Mouse (Mus musculus) lung, postnatal 0 days (tissue): Measurements from ENCODE around the gene Slc25a21.

Experiments used
- CTCF ChIP-seq: IDR thresholded peaks from 2 replicates; pipeline ENCODE4 v1.5.1; 2016; ENCODE audit warnings: antibody characterized with exemption, mild to moderate bottlenecking
- EP300 ChIP-seq: IDR thresholded peaks from 2 replicates; pipeline ENCODE4 v1.6.1; 2016; ENCODE audit warnings: antibody characterized with exemption, mild to moderate bottlenecking, control low read depth

- TF ChIP-seq CTCF = no peak
- no peak for TF ChIP-seq EP300
These were observed 408.0 kb downstream of the Slc25a21 start for GRCm38 (mm10) chr12:56789236-56789635.
